28 mouse cellular contexts compared by ENCODE assay signal in the genomic region with DNA sequence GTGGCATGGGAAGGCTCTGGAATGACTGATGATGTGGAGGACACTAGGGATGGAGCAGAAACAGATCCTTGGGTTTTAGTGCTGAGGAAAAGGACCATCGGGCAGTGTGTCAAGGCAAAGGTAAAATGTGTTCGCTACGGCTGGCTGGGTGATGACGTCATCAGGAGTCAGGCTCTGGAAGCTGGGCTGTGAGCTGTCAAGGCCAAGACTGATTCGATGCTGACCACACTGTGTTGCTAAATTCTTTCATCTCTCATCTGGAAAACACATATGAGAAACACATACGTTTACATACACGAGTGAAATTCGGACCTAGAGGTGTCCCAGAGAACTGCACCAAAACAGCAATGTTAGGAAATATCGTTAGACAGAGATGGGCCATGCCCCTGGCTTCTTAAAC. TPM values are rescaled to one million over a fixed set of nuclear protein-coding genes. Genes with fewer than 3 reads are reported as not detected.
DNase-seq lines count a peak whose midpoint lies in the region; ATAC-seq and TF ChIP-seq lines count a peak whose summit lies in the region.
"Had no signal": no experiment of that assay in that cellular context is flagged by ENCODE, and none has a peak within 500 bp of the region (broad histone marks: within the 10 kb centered on the region; RNA-seq: fewer than 3 reads in every experiment).

No protein-coding gene starts in this region.

- H3K9me3 ChIP-seq in intestine, embryonic 14.5 days (ENCODE audit: control insufficient read depth, low read length), result no peaks in the 10 kb centered on the region
- H3K9me3 ChIP-seq in intestine, postnatal 0 days (ENCODE audit: control insufficient read depth), result no peaks in the 10 kb centered on the region
- H3K9me3 ChIP-seq in lung, embryonic 16.5 days (ENCODE audit: control insufficient read depth, low read length), result no peaks in the 10 kb centered on the region
- H3K9me3 ChIP-seq: heart, embryonic 10.5 days; heart, embryonic 15.5 days; intestine, embryonic 15.5 days; megakaryocyte, embryonic 14.5 days; midbrain, embryonic 13.5 days had no signal

- no peaks in the 10 kb centered on the region for H3K27me3 ChIP-seq in intestine, embryonic 14.5 days (replicated peaks; ENCODE audit: control insufficient read depth, insufficient read depth, low read length)
- H3K27me3 ChIP-seq in intestine, postnatal 0 days (replicated peaks; ENCODE audit: control insufficient read depth, insufficient read depth, low read length), result no peaks in the 10 kb centered on the region
- H3K27me3 ChIP-seq in lung, embryonic 16.5 days (ENCODE audit: control insufficient read depth, insufficient read depth, low read depth, low read length), result no peaks in the 10 kb centered on the region
- H3K27me3 ChIP-seq: heart, embryonic 15.5 days; intestine, embryonic 15.5 days; megakaryocyte, embryonic 14.5 days; Patski had no signal

- ATAC-seq in intestine, embryonic 14.5 days (replicated peaks; ENCODE audit: low FRiP score, low TSS enrichment, low read depth), result 0 out of 2 replicates have a peak, but pooled peaks have one; percentile 32
- ATAC-seq in intestine, postnatal 0 days, result no peak
- peak; percentile 20; the same call in 1 of the 2 replicates for ATAC-seq in lung, embryonic 16.5 days (ENCODE audit: low read depth)
- ATAC-seq: forebrain, embryonic 14.5 days; hindbrain, embryonic 16.5 days; intestine, embryonic 15.5 days; midbrain, embryonic 13.5 days; Patski had no signal

- no peaks in the 10 kb centered on the region for H3K36me3 ChIP-seq in intestine, embryonic 14.5 days (ENCODE audit: control insufficient read depth, insufficient read depth, low read length)
- no peaks in the 10 kb centered on the region for H3K36me3 ChIP-seq in intestine, postnatal 0 days (ENCODE audit: control insufficient read depth, insufficient read depth)
- H3K36me3 ChIP-seq in lung, embryonic 16.5 days (ENCODE audit: control insufficient read depth, insufficient read depth, low read length), result no peaks in the 10 kb centered on the region
- H3K36me3 ChIP-seq: G1E; heart, embryonic 10.5 days; heart, embryonic 15.5 days; intestine, embryonic 15.5 days; midbrain, embryonic 13.5 days had no signal

- TF ChIP-seq CTCF in intestine, postnatal 0 days (IDR thresholded peaks at IDR 0.05; ENCODE audit: low read depth), result no peak
- no peak for TF ChIP-seq CTCF in lung, adult 2 months (IDR thresholded peaks at IDR 0.05; ENCODE audit: insufficient read depth, low read length)

- 58% methylated on average over 9 of the region's 9 CpGs for WGBS in intestine, embryonic 14.5 days
- WGBS in intestine, postnatal 0 days, result 73% methylated on average over 9 of the region's 9 CpGs
- WGBS in lung, embryonic 16.5 days, result 63% methylated on average over 9 of the region's 9 CpGs
- WGBS in lung, adult 2 months, result 72% methylated on average over 9 of the region's 9 CpGs

- no peak overlapping the region for H3K9ac ChIP-seq in intestine, embryonic 14.5 days (ENCODE audit: low read length)
- no peak overlapping the region for H3K9ac ChIP-seq in intestine, postnatal 0 days (ENCODE audit: low read depth, low read length)
- no peak overlapping the region for H3K9ac ChIP-seq in lung, embryonic 16.5 days (ENCODE audit: low read length)
- H3K9ac ChIP-seq: heart, embryonic 15.5 days; intestine, embryonic 15.5 days; liver, embryonic 14.5 days; lung, embryonic 14.5 days; midbrain, embryonic 13.5 days had no signal

- peak; percentile 51 for DNase-seq in intestine, embryonic 14.5 days (ENCODE audit: low spot score)
- no peak for DNase-seq in lung, adult 2 months
- DNase-seq in 3T3-L1 (ENCODE audit: low read depth, low spot score), result peak; percentile 57
- DNase-seq in 416B (ENCODE audit: low read depth), result peak; percentile 35
- DNase-seq in cerebellum, adult 9-10 months, result no peak
- DNase-seq in embryo, embryonic 9.5 days (ENCODE audit: extremely low spot score), result no peak
- DNase-seq: cerebellum, adult 11-12 months; cerebellum, postnatal 10 days; gastrocnemius, postnatal 14 days; heart, adult 11 months; layer of hippocampus, postnatal 36 days; left cerebral cortex, postnatal 4 days; liver; lung, embryonic 14.5 days; lung, postnatal 4 days; thymus, postnatal 14 days had no signal

- no peak overlapping the region for H3K4me3 ChIP-seq in intestine, embryonic 14.5 days (ENCODE audit: low read depth, low read length)
- no peak overlapping the region for H3K4me3 ChIP-seq in intestine, postnatal 0 days (ENCODE audit: low read depth, low read length)
- no peak overlapping the region for H3K4me3 ChIP-seq in lung, embryonic 16.5 days (ENCODE audit: low read length)
- no peak overlapping the region for H3K4me3 ChIP-seq in lung, adult 2 months (replicated peaks; ENCODE audit: extremely low read depth, low read depth, low read length)
- H3K4me3 ChIP-seq: heart, embryonic 10.5 days; heart, embryonic 15.5 days; intestine, embryonic 15.5 days; megakaryocyte, embryonic 14.5 days; midbrain, embryonic 13.5 days had no signal

- H3K4me1 ChIP-seq in intestine, embryonic 14.5 days (replicated peaks; ENCODE audit: control insufficient read depth, insufficient read depth, low read length), result peaks cover 14% of the 10 kb centered on the region
- no peaks in the 10 kb centered on the region; the same call in 1 of the 2 replicates for H3K4me1 ChIP-seq in intestine, postnatal 0 days (replicated peaks; ENCODE audit: control insufficient read depth, insufficient read depth, low read length)
- H3K4me1 ChIP-seq in lung, embryonic 16.5 days (replicated peaks; ENCODE audit: control insufficient read depth, insufficient read depth, low read length), result peaks cover 13% of the 10 kb centered on the region
- H3K4me1 ChIP-seq in lung, adult 2 months (ENCODE audit: control insufficient read depth, insufficient read depth, low read length), result peaks cover 8% of the 10 kb centered on the region

- H3K27ac ChIP-seq in intestine, embryonic 14.5 days (ENCODE audit: low read depth), result no peak overlapping the region
- H3K27ac ChIP-seq in intestine, postnatal 0 days (ENCODE audit: low read depth, low read length), result no peak overlapping the region
- no peak overlapping the region for H3K27ac ChIP-seq in lung, embryonic 16.5 days (ENCODE audit: low read length)
- H3K27ac ChIP-seq: heart, embryonic 10.5 days; heart, embryonic 15.5 days; intestine, embryonic 15.5 days; liver, embryonic 14.5 days; midbrain, embryonic 13.5 days had no signal

- H3K4me2 ChIP-seq in intestine, embryonic 14.5 days (ENCODE audit: low read length), result no peak overlapping the region; the same call in 1 of the 2 replicates
- no peak overlapping the region for H3K4me2 ChIP-seq in intestine, postnatal 0 days (replicated peaks; ENCODE audit: low read depth)
- H3K4me2 ChIP-seq in lung, embryonic 16.5 days (ENCODE audit: low read depth, low read length), result no peak overlapping the region
- H3K4me2 ChIP-seq: heart, embryonic 15.5 days; intestine, embryonic 15.5 days; lung, embryonic 14.5 days; midbrain, embryonic 13.5 days had no signal

- TF ChIP-seq POLR2A in lung, adult 2 months (IDR thresholded peaks at IDR 0.05; ENCODE audit: borderline replicate concordance, extremely low read depth, low read depth, low read length), result no peak

RNA-seq across cellular contexts. Expression of gene Spry2, which starts 30.1 kb away (rescaled TPM):
- polyA plus RNA-seq in intestine, embryonic 14.5 days (2014; fragmentation: Nextera tagmentation; extraction: Ambion mirVana), result 48.3 and 50.0 TPM in 2 replicates
- polyA plus RNA-seq in intestine, postnatal 0 days (2015; fragmentation: Nextera tagmentation; extraction: Ambion mirVana), result 36.1 and 41.1 TPM in 2 replicates
- 52.1 and 61.7 TPM in 2 replicates for polyA plus RNA-seq in lung, embryonic 16.5 days (2015; fragmentation: Nextera tagmentation; extraction: Ambion mirVana)
- 27.3 and 27.8 TPM in 2 replicates for polyA plus RNA-seq in lung, adult 2 months (2012; rRNA removed)
- polyA plus RNA-seq: G1E had no signal

Comparison
In these comparisons a context has a peak if more than half of its experiments do, and no peak if none do; other contexts are left out.
1. DNase-seq: peak in intestine, embryonic 14.5 days (single experiment), 3T3-L1 (single experiment) and 416B (single experiment); none in lung, adult 2 months (single experiment), cerebellum, adult 9-10 months (single experiment) and embryo, embryonic 9.5 days (single experiment).